Mouse (Mus musculus) heart, postnatal 0 days (tissue): ENCODE results near the gene B3gntl1.

Experiments used
- CTCF ChIP-seq: IDR thresholded peaks from 2 replicates; pipeline ENCODE4 v1.5.1; 2016; ENCODE audit warnings: antibody characterized with exemption, control low read depth, low read depth
- EP300 ChIP-seq: IDR thresholded peaks from 2 replicates; pipeline ENCODE4 v1.6.1; 2016; ENCODE audit warnings: antibody characterized with exemption, low read depth

DNA sequence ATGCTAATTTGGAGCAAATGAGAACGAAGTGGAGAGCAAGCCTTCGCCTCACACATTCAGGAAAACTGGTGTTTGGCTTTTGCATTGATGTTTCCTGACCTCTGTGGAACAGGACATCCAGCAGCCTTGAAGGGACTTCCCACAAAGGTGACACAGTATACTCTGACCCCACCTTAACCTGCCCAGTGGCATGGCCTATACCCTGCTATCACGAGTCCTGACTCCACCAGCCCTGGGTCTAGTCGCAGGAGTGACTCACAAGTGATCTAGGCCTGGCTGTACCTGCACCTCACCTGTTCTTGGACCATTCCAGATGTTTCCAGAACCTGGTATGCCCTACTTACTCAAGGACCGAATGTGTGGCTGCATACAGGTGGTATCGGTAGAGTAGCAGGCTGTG, 43.4 kb downstream of the B3gntl1 start:
- TF ChIP-seq CTCF (no peak), EP300 (no peak)
